Mouse (Mus musculus) right cerebral cortex, adult 2 months (tissue): ENCODE data around the gene Th.
A peak's percentile ranks its signal among the peaks of the same experiment; 100 is the strongest.

Experiments
- DNase-seq, 2 experiments: peaks; one replicate each; pipeline ENCODE4 v3.0.0; 2021 to 2022; ENCODE audit warnings: low spot score in 2 of 2

Gene Th

GRCm38 (mm10) chr7:142931028-142931427 lies at the start of gene Th:
Th (minus strand) TSS chr7:142931128.
- DNase-seq = no peak

- DNase-seq = peak in 1 of 2 experiments; percentile 6
Measured at GRCm38 (mm10) chr7:142968809-142969511, 38.0 kb upstream of the Th start, which contains the start of gene Ascl2. Ascl2 (minus strand) TSS chr7:142969264.

GRCm38 (mm10) chr7:142967884-142968808 lies 37.2 kb upstream of the Th start:
- peak; percentile 68 to 75 for DNase-seq

GRCm38 (mm10) chr7:142967414-142967883 lies 36.5 kb upstream of the Th start:
- peak; percentile 12 to 15 for DNase-seq

GRCm38 (mm10) chr7:142959752-142960151 lies 28.8 kb upstream of the Th start:
- no peak for DNase-seq

GRCm38 (mm10) chr7:142958817-142959216 lies 27.9 kb upstream of the Th start:
- no peak for DNase-seq

- DNase-seq = no peak
Measured at GRCm38 (mm10) chr7:142956018-142956417, 25.1 kb upstream of the Th start.

GRCm38 (mm10) chr7:142949568-142949967 lies 18.6 kb upstream of the Th start:
- DNase-seq = no peak

GRCm38 (mm10) chr7:142937631-142938030 lies 6.7 kb upstream of the Th start:
- DNase-seq = no peak

- DNase-seq = no peak
Measured at GRCm38 (mm10) chr7:142935708-142936107, 4.8 kb upstream of the Th start.

- DNase-seq = no peak
Measured at GRCm38 (mm10) chr7:142932469-142932868, 1.5 kb upstream of the Th start.

GRCm38 (mm10) chr7:142929516-142929915 lies 1.4 kb downstream of the Th start:
- DNase-seq = no peak

GRCm38 (mm10) chr7:142927293-142927692 lies 3.6 kb downstream of the Th start:
- DNase-seq = no peak

- DNase-seq = peak; percentile 84 to 86
Measured at GRCm38 (mm10) chr7:142918641-142919628, 12.0 kb downstream of the Th start.

GRCm38 (mm10) chr7:142917659-142918058 lies 13.3 kb downstream of the Th start:
- DNase-seq = no peak

GRCm38 (mm10) chr7:142916178-142916577 lies 14.8 kb downstream of the Th start:
- DNase-seq = no peak

GRCm38 (mm10) chr7:142911682-142912081 lies 19.2 kb downstream of the Th start:
- DNase-seq = no peak

- DNase-seq = no peak
Measured at GRCm38 (mm10) chr7:142910104-142910503, 20.8 kb downstream of the Th start.

GRCm38 (mm10) chr7:142909622-142910021 lies 21.3 kb downstream of the Th start:
- DNase-seq = no peak

- no peak for DNase-seq
Measured at GRCm38 (mm10) chr7:142905606-142906005, 25.3 kb downstream of the Th start.

GRCm38 (mm10) chr7:142904331-142904730 lies 26.6 kb downstream of the Th start:
- DNase-seq = no peak
